Mouse (Mus musculus) erythroblast, embryonic 14.5 days (primary cell): ENCODE measurements at regions not wholly inside any gene's neighbourhood (a gene's known extent, or its start where the extent isn't known, plus 50 kb on each side); places are given as distances from the start of the nearest gene placed in this dataset.
"Not testable (repeated sequence)": the region's sequence is repeated elsewhere in the genome, so short reads cannot be mapped to it uniquely, and the experiment has no call there.

Experiments
- H3K27me3 ChIP-seq: 2 replicates; pipeline ENCODE4 v1.6.1; 2012; ENCODE audit warnings: inconsistent platforms; ENCODE audit not compliant: control insufficient read depth
- H3K36me3 ChIP-seq: 2 replicates; pipeline ENCODE4 v1.6.1; 2012; ENCODE audit warnings: mild to moderate bottlenecking, inconsistent platforms; ENCODE audit not compliant: control insufficient read depth
- H3K4me1 ChIP-seq: 2 replicates; pipeline ENCODE4 v1.6.1; 2012; ENCODE audit warnings: inconsistent platforms; ENCODE audit not compliant: control insufficient read depth
- H3K4me3 ChIP-seq: replicated peaks from 2 replicates; pipeline ENCODE3; 2012; ENCODE audit warnings: moderate library complexity, mild to moderate bottlenecking, inconsistent platforms
- H3K9me3 ChIP-seq: 2 replicates; pipeline ENCODE4 v1.6.1; 2012; ENCODE audit warnings: low read length, inconsistent platforms, mixed read lengths; ENCODE audit not compliant: control insufficient read depth

DNA sequence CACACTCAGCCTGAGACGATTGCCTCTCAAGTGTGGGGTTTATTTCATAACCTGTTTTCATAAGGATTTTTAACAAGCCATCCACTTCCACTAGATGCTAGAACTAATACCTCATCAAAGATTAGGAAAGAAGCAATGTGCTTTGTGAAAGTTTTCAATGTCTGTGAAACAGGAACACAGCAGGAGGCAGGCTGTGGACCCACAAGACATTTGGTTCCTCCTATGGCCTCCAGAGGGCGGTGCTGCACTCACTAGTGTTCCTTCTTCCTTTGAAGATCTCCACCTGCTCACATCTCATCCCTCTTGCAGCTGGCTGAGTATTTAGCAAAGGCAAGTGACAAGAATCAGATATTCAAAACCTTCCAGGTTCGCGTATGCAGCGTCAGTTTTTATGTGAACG is 735.6 kb upstream of the Olfr1507 start:
- not testable (repeated sequence) for H3K9me3 ChIP-seq, H3K4me3 ChIP-seq, H3K4me1 ChIP-seq, H3K27me3 ChIP-seq, H3K36me3 ChIP-seq

GRCm38 (mm10) chr14:53224789-53225188 is 729.2 kb upstream of the Olfr1507 start:
- H3K36me3 ChIP-seq, H3K4me3 ChIP-seq, H3K9me3 ChIP-seq, H3K4me1 ChIP-seq, H3K27me3 ChIP-seq: not testable (repeated sequence)

DNA sequence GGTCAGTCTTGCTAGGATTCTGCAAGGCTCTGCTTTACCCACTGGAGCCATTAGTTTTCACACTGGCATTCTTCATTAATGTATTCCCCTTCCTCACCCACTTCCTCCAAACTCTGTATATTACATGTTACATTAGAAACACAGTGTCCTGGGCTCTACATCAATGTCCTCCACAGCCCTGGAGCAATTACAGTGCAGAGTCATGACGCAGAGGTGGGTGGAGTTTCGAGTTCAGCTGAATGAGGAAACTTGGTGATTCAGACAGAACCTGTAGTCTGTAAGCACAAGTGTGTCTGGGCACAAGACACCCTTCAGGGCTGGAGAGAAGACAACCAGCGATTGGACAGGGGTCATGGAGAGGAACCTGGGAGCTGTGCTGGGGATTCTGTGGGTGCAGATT is 715.0 kb upstream of the Olfr1507 start:
- H3K9me3 ChIP-seq, H3K4me1 ChIP-seq, H3K36me3 ChIP-seq, H3K4me3 ChIP-seq, H3K27me3 ChIP-seq: not testable (repeated sequence)

DNA sequence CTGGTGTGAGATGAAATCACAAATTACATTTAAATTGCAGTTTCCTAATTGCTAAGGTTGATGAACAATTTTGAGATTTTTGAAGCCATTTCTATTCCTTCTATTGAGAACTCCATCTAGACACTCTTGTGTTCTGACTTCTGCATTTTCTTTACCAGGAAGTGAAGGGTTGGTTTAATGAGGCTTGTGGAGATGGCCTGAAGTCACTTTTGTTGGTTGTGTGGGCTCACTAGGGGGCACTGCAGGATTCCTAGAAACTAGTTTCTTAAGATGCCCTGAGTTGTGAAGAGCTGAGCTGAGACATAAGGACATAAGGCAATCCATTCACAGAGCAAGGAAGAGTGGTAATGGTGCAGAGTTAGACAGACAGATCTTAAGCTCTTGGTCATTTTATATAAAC is 713.7 kb upstream of the Olfr1507 start:
- H3K4me3 ChIP-seq, H3K4me1 ChIP-seq, H3K9me3 ChIP-seq, H3K36me3 ChIP-seq, H3K27me3 ChIP-seq: not testable (repeated sequence)

DNA sequence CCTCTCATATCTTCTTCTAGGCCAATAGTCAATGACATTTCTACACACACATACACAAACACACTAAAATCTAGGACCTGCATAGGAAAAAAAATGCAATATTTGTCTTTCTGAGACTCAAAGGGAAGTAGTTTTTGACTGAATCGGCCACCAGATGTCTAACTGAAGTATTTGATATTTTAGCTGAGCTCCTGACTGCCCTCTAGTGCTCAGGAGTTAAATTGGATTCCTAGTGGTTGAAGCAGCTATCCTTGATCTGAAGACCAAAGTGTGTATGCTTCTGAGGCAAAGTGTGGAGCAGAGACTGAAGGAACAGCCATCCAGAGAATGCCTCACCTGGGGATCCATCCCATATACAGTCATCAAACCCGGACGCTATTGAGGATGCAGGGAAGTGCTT is 695.4 kb upstream of the Olfr1507 start:
- H3K4me1 ChIP-seq, result not testable (repeated sequence)

DNA sequence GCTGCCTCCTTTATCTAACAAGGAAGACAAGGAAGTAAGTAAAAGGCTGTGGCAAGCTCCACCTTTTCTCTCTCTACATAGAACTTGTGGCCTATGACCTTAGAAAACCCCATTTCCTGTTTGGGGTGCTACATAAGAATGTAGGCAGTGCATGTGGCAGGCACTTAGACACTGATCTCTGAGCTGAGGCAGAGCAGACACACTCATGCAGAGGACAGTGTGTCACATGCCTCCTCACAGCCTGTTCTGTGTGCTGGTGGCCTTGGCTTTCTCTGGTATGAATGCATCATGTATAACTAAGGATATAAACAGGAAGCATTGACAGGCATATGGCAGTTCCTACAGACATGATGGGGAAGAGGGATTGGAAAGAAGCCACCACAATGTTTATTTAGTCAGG is 678.5 kb upstream of the Olfr1507 start:
- H3K9me3 ChIP-seq, H3K27me3 ChIP-seq, H3K36me3 ChIP-seq, H3K4me1 ChIP-seq, H3K4me3 ChIP-seq: not testable (repeated sequence)

More for the DNA sequence above, 695.4 kb upstream of the Olfr1507 start:
- H3K4me3 ChIP-seq, H3K9me3 ChIP-seq, H3K27me3 ChIP-seq, H3K36me3 ChIP-seq: not testable (repeated sequence)

DNA sequence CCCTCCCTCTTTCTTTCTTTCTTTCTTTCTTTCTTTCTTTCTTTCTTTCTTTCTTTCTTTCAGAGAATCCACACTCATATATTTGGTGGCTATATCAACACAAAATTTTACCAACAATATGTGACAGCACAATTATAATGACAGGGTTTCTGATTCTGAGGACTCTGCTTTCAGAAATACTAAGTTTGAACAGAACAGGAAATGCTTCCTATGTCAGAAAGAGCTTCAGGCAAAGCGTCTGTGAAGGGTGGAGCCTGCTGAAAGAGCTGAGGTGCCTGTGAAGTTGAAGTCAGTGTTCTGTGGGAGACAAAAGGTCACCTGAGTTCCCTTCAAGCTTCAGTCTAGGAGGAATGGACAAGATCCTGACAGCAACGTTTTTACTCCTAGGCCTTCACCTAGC is 670.8 kb upstream of the Olfr1507 start:
- H3K36me3 ChIP-seq, H3K9me3 ChIP-seq, H3K27me3 ChIP-seq, H3K4me3 ChIP-seq, H3K4me1 ChIP-seq: not testable (repeated sequence)

- not testable (repeated sequence) for H3K4me3 ChIP-seq, H3K27me3 ChIP-seq, H3K9me3 ChIP-seq, H3K4me1 ChIP-seq, H3K36me3 ChIP-seq
Observed at GRCm38 (mm10) chr14:53159012-53159411, 663.5 kb upstream of the Olfr1507 start.

DNA sequence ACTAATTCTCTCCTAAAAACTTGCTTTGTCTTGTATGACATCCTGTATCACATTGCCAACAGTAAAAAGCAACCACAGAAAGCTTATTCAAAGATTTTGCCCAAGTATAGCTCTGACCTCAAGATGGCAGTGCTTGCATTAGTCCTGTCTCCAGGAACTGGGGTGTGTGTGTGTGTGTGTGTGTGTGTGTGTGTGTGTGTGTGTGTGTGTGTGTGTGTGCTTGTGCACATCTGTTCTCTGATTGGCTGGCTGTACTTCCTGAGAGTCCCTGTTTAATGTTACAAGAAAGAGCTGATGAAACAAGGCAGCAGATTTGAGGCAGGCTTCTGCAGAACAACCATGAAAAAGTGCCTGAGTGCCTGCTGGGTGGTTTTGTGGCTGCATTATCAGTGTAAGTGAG is 639.2 kb upstream of the Olfr1507 start:
- not testable (repeated sequence) for H3K4me1 ChIP-seq, H3K9me3 ChIP-seq, H3K4me3 ChIP-seq, H3K36me3 ChIP-seq, H3K27me3 ChIP-seq

DNA sequence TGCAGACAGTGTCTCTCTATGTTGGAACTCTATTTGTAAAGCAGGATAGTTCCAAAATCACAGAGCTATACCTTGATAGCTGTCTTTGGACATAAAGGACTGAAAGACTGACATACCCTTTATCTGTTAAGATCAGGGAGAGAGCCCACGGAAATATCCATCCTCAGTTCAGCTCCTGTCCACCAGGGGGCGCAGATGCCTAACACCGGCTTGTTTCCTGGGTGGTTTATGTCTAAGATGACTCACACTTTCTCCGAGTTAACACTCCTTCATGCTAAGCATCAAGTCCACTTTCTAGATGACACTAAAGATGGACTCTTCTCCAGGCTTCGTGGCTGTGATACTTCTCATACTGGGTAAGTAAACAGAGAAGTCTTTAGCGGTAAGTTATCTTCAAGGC is 636.8 kb upstream of the Olfr1507 start:
- H3K4me3 ChIP-seq, H3K36me3 ChIP-seq, H3K4me1 ChIP-seq, H3K9me3 ChIP-seq, H3K27me3 ChIP-seq: not testable (repeated sequence)

- H3K4me3 ChIP-seq, H3K9me3 ChIP-seq, H3K4me1 ChIP-seq, H3K36me3 ChIP-seq, H3K27me3 ChIP-seq: not testable (repeated sequence)
Observed at GRCm38 (mm10) chr14:53121704-53122103, 626.2 kb upstream of the Olfr1507 start.

DNA sequence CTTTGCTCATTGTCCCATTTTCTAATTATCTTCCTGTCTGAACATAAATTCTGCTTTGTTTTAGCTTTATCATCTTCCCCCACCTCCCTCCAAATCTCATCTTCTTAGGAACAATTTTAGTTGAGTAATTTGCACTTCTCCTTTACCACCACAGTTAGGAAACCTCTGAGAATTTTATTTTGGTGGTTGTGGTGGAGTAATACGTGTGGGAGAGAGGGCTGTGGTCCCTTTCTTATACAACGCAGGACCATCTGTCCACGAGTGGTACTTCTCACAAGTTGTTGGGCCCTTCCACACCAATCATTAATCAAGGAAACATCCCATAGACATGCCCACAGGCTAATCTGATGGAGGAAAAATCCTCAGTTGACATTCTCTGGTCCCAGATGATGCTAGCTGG is 614.2 kb upstream of the Olfr1507 start:
- not testable (repeated sequence) for H3K27me3 ChIP-seq, H3K4me1 ChIP-seq, H3K9me3 ChIP-seq, H3K36me3 ChIP-seq, H3K4me3 ChIP-seq

DNA sequence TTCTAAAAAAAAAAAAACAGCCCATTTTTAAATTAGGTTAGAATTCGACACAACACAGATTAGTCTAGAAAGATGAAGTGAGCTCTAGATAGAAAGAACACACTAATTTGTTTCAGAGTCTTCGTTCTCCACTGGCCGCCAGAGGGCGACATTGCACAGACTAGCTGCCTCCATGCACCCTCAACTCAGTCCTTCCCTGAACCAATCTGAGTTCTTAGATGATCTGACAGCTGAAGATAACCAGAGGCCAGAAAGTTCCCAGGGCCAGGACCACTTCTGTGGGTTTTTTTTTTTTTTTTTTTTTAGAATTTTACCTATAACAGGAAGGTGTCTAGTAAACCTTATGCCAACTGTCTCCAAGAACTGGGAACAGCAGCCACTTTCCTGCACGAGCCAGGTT is 605.8 kb upstream of the Olfr1507 start:
- H3K27me3 ChIP-seq, H3K4me1 ChIP-seq, H3K36me3 ChIP-seq, H3K9me3 ChIP-seq, H3K4me3 ChIP-seq: not testable (repeated sequence)

GRCm38 (mm10) chr14:53090921-53091320 is 595.4 kb upstream of the Olfr1507 start:
- not testable (repeated sequence) for H3K4me3 ChIP-seq, H3K4me1 ChIP-seq, H3K36me3 ChIP-seq, H3K9me3 ChIP-seq, H3K27me3 ChIP-seq

GRCm38 (mm10) chr14:53081853-53082252 is 586.3 kb upstream of the Olfr1507 start:
- H3K36me3 ChIP-seq, H3K4me3 ChIP-seq, H3K9me3 ChIP-seq, H3K27me3 ChIP-seq: not testable (repeated sequence)
- H3K4me1 ChIP-seq, result peaks cover 12% of the 10 kb centered on the region
